ENCODE assay signal across 27 mouse cellular contexts in genomic region chr13:11167115-11167514, GRCm38 (mm10).
A peak's percentile ranks its signal among the peaks of the same experiment; 100 is the strongest.
DNase-seq lines count a peak whose midpoint lies in the region; ATAC-seq and TF ChIP-seq lines count a peak whose summit lies in the region.
"Had no signal": no experiment of that assay in that cellular context is flagged by ENCODE, and none has a peak within 500 bp of the region (broad histone marks: within the 10 kb centered on the region; RNA-seq: fewer than 3 reads in every experiment).

No protein-coding gene starts in this region.

- H3K27me3 ChIP-seq in forebrain, embryonic 15.5 days: no peaks in the 10 kb centered on the region
- no peaks in the 10 kb centered on the region for H3K27me3 ChIP-seq in forebrain, postnatal 0 days (ENCODE audit: insufficient read depth, low read length)
- no peaks in the 10 kb centered on the region for H3K27me3 ChIP-seq in midbrain, embryonic 13.5 days
- no peaks in the 10 kb centered on the region for H3K27me3 ChIP-seq in midbrain, embryonic 11.5 days (ENCODE audit: control insufficient read depth, insufficient read depth, low read length)
- no peaks in the 10 kb centered on the region for H3K27me3 ChIP-seq in midbrain, embryonic 16.5 days (ENCODE audit: control insufficient read depth, insufficient read depth, low read depth, low read length)
- H3K27me3 ChIP-seq: CH12.LX; heart, embryonic 13.5 days; Patski had no signal

- peak; percentile 19; the same call in 1 of the 2 replicates for ATAC-seq in forebrain, embryonic 15.5 days (replicated peaks)
- ATAC-seq in forebrain, postnatal 0 days: no peak
- ATAC-seq in midbrain, embryonic 13.5 days: peak; percentile 75
- no peak for ATAC-seq in midbrain, embryonic 11.5 days (ENCODE audit: low FRiP score)
- ATAC-seq in midbrain, embryonic 16.5 days: peak; percentile 91
- ATAC-seq: forebrain, embryonic 14.5 days; hindbrain, postnatal 0 days; inflammation-experienced regulatory T-cells, adult 6 months; Patski had no signal

- TF ChIP-seq POLR2A in brain, embryonic 14.5 days (IDR thresholded peaks at IDR 0.05; ENCODE audit: borderline replicate concordance, extremely low read depth, insufficient read depth, insufficient read length, poor library complexity, severe bottlenecking): no peak

- WGBS in forebrain, embryonic 15.5 days: 73% methylated on average over 5 of the region's 5 CpGs
- WGBS in forebrain, postnatal 0 days: 70% methylated on average over 5 of the region's 5 CpGs
- WGBS in midbrain, embryonic 13.5 days: 71% methylated on average over 5 of the region's 5 CpGs
- WGBS in midbrain, embryonic 11.5 days: 81% methylated on average over 5 of the region's 5 CpGs
- 47% methylated on average over 5 of the region's 5 CpGs for WGBS in midbrain, embryonic 16.5 days

- DNase-seq in forebrain, postnatal 0 days: no peak
- no peak for DNase-seq in midbrain, embryonic 11.5 days (ENCODE audit: low spot score, missing footprints)
- DNase-seq in brain, embryonic 14.5 days (ENCODE audit: low read depth): peak; percentile 65
- no peak for DNase-seq in urinary bladder, adult 2 months (ENCODE audit: low spot score)
- DNase-seq: adrenal gland, postnatal 14 days; B cell, adult 2 months; cerebellum, adult 11-12 months; cerebellum, adult 8-10 months; cerebellum, postnatal 10 days; gastrocnemius, adult 2 months; gastrocnemius, postnatal 14 days; heart, adult 18-20 months; heart, postnatal 14 days; heart, postnatal 4 days had no signal

- H3K27ac ChIP-seq in forebrain, embryonic 15.5 days (replicated peaks): no peak overlapping the region
- no peak overlapping the region for H3K27ac ChIP-seq in forebrain, postnatal 0 days (ENCODE audit: low read depth, low read length)
- no peak overlapping the region for H3K27ac ChIP-seq in midbrain, embryonic 13.5 days
- H3K27ac ChIP-seq in midbrain, embryonic 11.5 days (ENCODE audit: low read depth, low read length): no peak overlapping the region
- no peak overlapping the region for H3K27ac ChIP-seq in midbrain, embryonic 16.5 days (ENCODE audit: low read length)
- H3K27ac ChIP-seq: forebrain, embryonic 10.5 days; gastrocnemius, adult 2 months; heart, embryonic 10.5 days; heart, embryonic 13.5 days; hindbrain, embryonic 14.5 days; hindbrain, postnatal 0 days had no signal

- H3K36me3 ChIP-seq in forebrain, embryonic 15.5 days: no peaks in the 10 kb centered on the region
- H3K36me3 ChIP-seq in forebrain, postnatal 0 days (ENCODE audit: insufficient read depth): no peaks in the 10 kb centered on the region
- no peaks in the 10 kb centered on the region for H3K36me3 ChIP-seq in midbrain, embryonic 13.5 days
- no peaks in the 10 kb centered on the region for H3K36me3 ChIP-seq in midbrain, embryonic 11.5 days (ENCODE audit: control insufficient read depth, insufficient read depth, low read length)
- no peaks in the 10 kb centered on the region for H3K36me3 ChIP-seq in midbrain, embryonic 16.5 days (ENCODE audit: control insufficient read depth, insufficient read depth, low read length)
- H3K36me3 ChIP-seq: forebrain, embryonic 10.5 days; G1E; heart, embryonic 10.5 days; heart, embryonic 13.5 days had no signal

- TF ChIP-seq CTCF in forebrain, postnatal 0 days (IDR thresholded peaks at IDR 0.05; ENCODE audit: low read depth): no peak
- TF ChIP-seq CTCF in brain, embryonic 14.5 days (IDR thresholded peaks at IDR 0.05; ENCODE audit: borderline replicate concordance, extremely low read depth, insufficient read depth, insufficient read length): no peak

- H3K9me3 ChIP-seq in forebrain, embryonic 15.5 days: no peaks in the 10 kb centered on the region
- H3K9me3 ChIP-seq in forebrain, postnatal 0 days (ENCODE audit: low read length): no peaks in the 10 kb centered on the region
- no peaks in the 10 kb centered on the region for H3K9me3 ChIP-seq in midbrain, embryonic 13.5 days
- no peaks in the 10 kb centered on the region for H3K9me3 ChIP-seq in midbrain, embryonic 11.5 days (ENCODE audit: control insufficient read depth, low read length)
- H3K9me3 ChIP-seq in midbrain, embryonic 16.5 days (replicated peaks; ENCODE audit: control insufficient read depth, low read length, poor library complexity, severe bottlenecking): no peaks in the 10 kb centered on the region
- H3K9me3 ChIP-seq: forebrain, embryonic 10.5 days; G1E; heart, embryonic 10.5 days; heart, embryonic 13.5 days had no signal

- H3K4me2 ChIP-seq in forebrain, embryonic 15.5 days (replicated peaks): no peak overlapping the region
- H3K4me2 ChIP-seq in forebrain, postnatal 0 days (ENCODE audit: low read depth): no peak overlapping the region
- H3K4me2 ChIP-seq in midbrain, embryonic 13.5 days (replicated peaks): no peak overlapping the region
- no peak overlapping the region for H3K4me2 ChIP-seq in midbrain, embryonic 11.5 days
- no peak overlapping the region for H3K4me2 ChIP-seq in midbrain, embryonic 16.5 days (ENCODE audit: low read length)
- H3K4me2 ChIP-seq: heart, embryonic 13.5 days; hindbrain, embryonic 14.5 days had no signal

- H3K4me1 ChIP-seq in forebrain, embryonic 15.5 days: no peaks in the 10 kb centered on the region
- no peaks in the 10 kb centered on the region for H3K4me1 ChIP-seq in forebrain, postnatal 0 days (ENCODE audit: insufficient read depth)
- H3K4me1 ChIP-seq in midbrain, embryonic 13.5 days (replicated peaks): no peaks in the 10 kb centered on the region
- H3K4me1 ChIP-seq in midbrain, embryonic 11.5 days (ENCODE audit: control insufficient read depth, insufficient read depth, low read length): no peaks in the 10 kb centered on the region
- no peaks in the 10 kb centered on the region for H3K4me1 ChIP-seq in midbrain, embryonic 16.5 days (ENCODE audit: control insufficient read depth, insufficient read depth, low read length)
- H3K4me1 ChIP-seq: forebrain, embryonic 10.5 days; heart, embryonic 10.5 days; heart, embryonic 13.5 days had no signal

- no peak overlapping the region for H3K4me3 ChIP-seq in forebrain, embryonic 15.5 days
- H3K4me3 ChIP-seq in forebrain, postnatal 0 days (ENCODE audit: low read depth, low read length): no peak overlapping the region
- no peak overlapping the region for H3K4me3 ChIP-seq in midbrain, embryonic 13.5 days (replicated peaks)
- H3K4me3 ChIP-seq in midbrain, embryonic 11.5 days (ENCODE audit: low read depth, low read length): no peak overlapping the region
- no peak overlapping the region for H3K4me3 ChIP-seq in midbrain, embryonic 16.5 days (ENCODE audit: low read depth, low read length)
- H3K4me3 ChIP-seq: forebrain, embryonic 10.5 days; gastrocnemius, adult 2 months; heart, embryonic 10.5 days; heart, embryonic 13.5 days had no signal

- no peak overlapping the region for H3K9ac ChIP-seq in forebrain, embryonic 15.5 days (replicated peaks)
- no peak overlapping the region for H3K9ac ChIP-seq in forebrain, postnatal 0 days
- H3K9ac ChIP-seq in midbrain, embryonic 13.5 days (replicated peaks): no peak overlapping the region
- H3K9ac ChIP-seq in midbrain, embryonic 11.5 days (ENCODE audit: low read length): no peak overlapping the region
- H3K9ac ChIP-seq in midbrain, embryonic 16.5 days (ENCODE audit: low read depth, low read length): no peak overlapping the region
- H3K9ac ChIP-seq: heart, embryonic 13.5 days; hindbrain, embryonic 14.5 days had no signal

Comparison
In these comparisons a context has a peak if more than half of its experiments do, and no peak if none do; other contexts are left out.
1. ATAC-seq: peak in forebrain, embryonic 15.5 days (single experiment), midbrain, embryonic 13.5 days (single experiment) and midbrain, embryonic 16.5 days (single experiment); none in forebrain, postnatal 0 days (single experiment) and midbrain, embryonic 11.5 days (single experiment).